Mouse (Mus musculus): ENCODE measurements around the gene S100a13. TPM values are rescaled to one million over a fixed set of nuclear protein-coding genes. Genes with fewer than 3 reads are reported as not detected.

Gene S100a13
- total RNA-seq, 2 experiments from 2014 or later: 6.7 to 8.8 TPM

GRCm38 (mm10) chr3:90540904-90541303 is 26.7 kb downstream of the S100a13 start:
- ATAC-seq (replicated peaks; ENCODE audit: low FRiP score, poor library complexity, severe bottlenecking): no peak

- no peak for ATAC-seq (replicated peaks; ENCODE audit: low FRiP score, poor library complexity, severe bottlenecking)
Measured at GRCm38 (mm10) chr3:90549676-90550420, 35.6 kb downstream of the S100a13 start.

GRCm38 (mm10) chr3:90550421-90550790 is 36.2 kb downstream of the S100a13 start:
- ATAC-seq (replicated peaks; ENCODE audit: low FRiP score, poor library complexity, severe bottlenecking): no peak

GRCm38 (mm10) chr3:90552231-90552630 is 38.0 kb downstream of the S100a13 start:
- ATAC-seq (replicated peaks; ENCODE audit: low FRiP score, poor library complexity, severe bottlenecking): no peak

- no peak for ATAC-seq (replicated peaks; ENCODE audit: low FRiP score, poor library complexity, severe bottlenecking)
Measured at GRCm38 (mm10) chr3:90555954-90556353, 41.7 kb downstream of the S100a13 start.

- ATAC-seq (replicated peaks; ENCODE audit: low FRiP score, poor library complexity, severe bottlenecking): no peak
Measured at GRCm38 (mm10) chr3:90560008-90560628, 45.9 kb downstream of the S100a13 start, which contains the start of gene S100a3. Gene S100a3, plus strand, starts transcription at chr3:90560578.

Other genes starting within 250 kb of the S100a13 start
- 13.3 and 40.2 TPM in 2 replicates for gene Dennd4b, start 249.2 kb upstream of the S100a13 start, total RNA-seq (2015; ENCODE audit: low replicate concordance)
- 3.2 and 13.5 TPM in 2 replicates for gene Dennd4b, start 249.2 kb upstream of the S100a13 start, total RNA-seq (2017; ENCODE audit: low replicate concordance)
- gene Gatad2b, start 221.3 kb upstream of the S100a13 start, total RNA-seq (2015; ENCODE audit: low replicate concordance): 55.8 and 59.8 TPM in 2 replicates
- 47.2 and 47.7 TPM in 2 replicates for gene Gatad2b, start 221.3 kb upstream of the S100a13 start, total RNA-seq (2017; ENCODE audit: low replicate concordance)
- gene Slc27a3, start 124.5 kb upstream of the S100a13 start, total RNA-seq (2015; ENCODE audit: low replicate concordance): not detected in 2 replicates
- 1.0 TPM in 1 of 2 replicates, not detected in the other for gene Slc27a3, start 124.5 kb upstream of the S100a13 start, total RNA-seq (2017; ENCODE audit: low replicate concordance)
- 6.7 and 12.6 TPM in 2 replicates for gene Ints3, start 80.8 kb upstream of the S100a13 start, total RNA-seq (2015; ENCODE audit: low replicate concordance)
- gene Ints3, start 80.8 kb upstream of the S100a13 start, total RNA-seq (2017; ENCODE audit: low replicate concordance): 13.2 and 18.2 TPM in 2 replicates
- not detected in 2 replicates for gene Npr1, start 48.6 kb upstream of the S100a13 start, total RNA-seq (2015; ENCODE audit: low replicate concordance)
- not detected in 2 replicates for gene Npr1, start 48.6 kb upstream of the S100a13 start, total RNA-seq (2017; ENCODE audit: low replicate concordance)
- gene Ilf2, start 38.3 kb upstream of the S100a13 start, total RNA-seq (2015; ENCODE audit: low replicate concordance): 61.6 and 86.5 TPM in 2 replicates
- 93.7 and 150 TPM in 2 replicates for gene Ilf2, start 38.3 kb upstream of the S100a13 start, total RNA-seq (2017; ENCODE audit: low replicate concordance)
- 11.3 and 17.7 TPM in 2 replicates for gene Snapin, start 23.4 kb upstream of the S100a13 start, total RNA-seq (2015; ENCODE audit: low replicate concordance)
- 13.1 and 16.4 TPM in 2 replicates for gene Snapin, start 23.4 kb upstream of the S100a13 start, total RNA-seq (2017; ENCODE audit: low replicate concordance)
- 78.9 and 101 TPM in 2 replicates for gene Chtop, start 4.9 kb upstream of the S100a13 start, total RNA-seq (2015; ENCODE audit: low replicate concordance)
- gene Chtop, start 4.9 kb upstream of the S100a13 start, total RNA-seq (2017; ENCODE audit: low replicate concordance): 47.3 and 66.6 TPM in 2 replicates
- gene S100a1, start within 50 bp of the S100a13 start, total RNA-seq (2015; ENCODE audit: low replicate concordance): 27.7 and 33.9 TPM in 2 replicates
- 18.2 and 22.8 TPM in 2 replicates for gene S100a1, start within 50 bp of the S100a13 start, total RNA-seq (2017; ENCODE audit: low replicate concordance)
- gene S100a14, start 12.4 kb downstream of the S100a13 start, total RNA-seq (2015; ENCODE audit: low replicate concordance): not detected in 2 replicates
- gene S100a14, start 12.4 kb downstream of the S100a13 start, total RNA-seq (2017; ENCODE audit: low replicate concordance): not detected in 2 replicates
- gene S100a16, start 22.8 kb downstream of the S100a13 start, total RNA-seq (2015; ENCODE audit: low replicate concordance): not detected in 2 replicates
- gene S100a16, start 22.8 kb downstream of the S100a13 start, total RNA-seq (2017; ENCODE audit: low replicate concordance): not detected in 2 replicates
- not detected in 2 replicates for gene S100a3, start 46.1 kb downstream of the S100a13 start, total RNA-seq (2015; ENCODE audit: low replicate concordance)
- gene S100a3, start 46.1 kb downstream of the S100a13 start, total RNA-seq (2017; ENCODE audit: low replicate concordance): not detected in 2 replicates
- not detected in 2 replicates for gene S100a2, start 75.8 kb downstream of the S100a13 start, total RNA-seq (2015; ENCODE audit: low replicate concordance)
- gene S100a2, start 75.8 kb downstream of the S100a13 start, total RNA-seq (2017; ENCODE audit: low replicate concordance): not detected in 2 replicates
- not detected in 2 replicates for gene Gm42674, start 87.5 kb downstream of the S100a13 start, total RNA-seq (2015; ENCODE audit: low replicate concordance)
- not detected in 2 replicates for gene Gm42674, start 87.5 kb downstream of the S100a13 start, total RNA-seq (2017; ENCODE audit: low replicate concordance)
- gene S100a4, start 89.3 kb downstream of the S100a13 start, total RNA-seq (2015; ENCODE audit: low replicate concordance): 36.9 and 83.6 TPM in 2 replicates
- 29.4 and 37.4 TPM in 2 replicates for gene S100a4, start 89.3 kb downstream of the S100a13 start, total RNA-seq (2017; ENCODE audit: low replicate concordance)
- not detected in 2 replicates for gene S100a5, start 94.1 kb downstream of the S100a13 start, total RNA-seq (2015; ENCODE audit: low replicate concordance)
- not detected in 2 replicates for gene S100a5, start 94.1 kb downstream of the S100a13 start, total RNA-seq (2017; ENCODE audit: low replicate concordance)
- gene S100a6, start 98.4 kb downstream of the S100a13 start, total RNA-seq (2015; ENCODE audit: low replicate concordance): 132 and 138 TPM in 2 replicates
- 41.6 and 73.8 TPM in 2 replicates for gene S100a6, start 98.4 kb downstream of the S100a13 start, total RNA-seq (2017; ENCODE audit: low replicate concordance)
- not detected in 2 replicates for gene S100a7a, start 139.6 kb downstream of the S100a13 start, total RNA-seq (2015; ENCODE audit: low replicate concordance)
- not detected in 2 replicates for gene S100a7a, start 139.6 kb downstream of the S100a13 start, total RNA-seq (2017; ENCODE audit: low replicate concordance)
- gene S100a8, start 154.5 kb downstream of the S100a13 start, total RNA-seq (2015; ENCODE audit: low replicate concordance): 5,294 and 6,274 TPM in 2 replicates
- 2,245 and 2,738 TPM in 2 replicates for gene S100a8, start 154.5 kb downstream of the S100a13 start, total RNA-seq (2017; ENCODE audit: low replicate concordance)
- 7,257 and 9,005 TPM in 2 replicates for gene S100a9, start 181.3 kb downstream of the S100a13 start, total RNA-seq (2015; ENCODE audit: low replicate concordance)
- gene S100a9, start 181.3 kb downstream of the S100a13 start, total RNA-seq (2017; ENCODE audit: low replicate concordance): 2,061 and 2,234 TPM in 2 replicates
- gene Pglyrp4, start 212.5 kb downstream of the S100a13 start, total RNA-seq (2015; ENCODE audit: low replicate concordance): not detected in 2 replicates
- gene Pglyrp4, start 212.5 kb downstream of the S100a13 start, total RNA-seq (2017; ENCODE audit: low replicate concordance): not detected in 2 replicates

Measured in erythroid progenitor cell, adult 5-6 weeks (primary cell).